Mouse (Mus musculus) megakaryocyte, embryonic 14.5 days (primary cell): ENCODE results near the gene Pygb.

Experiments used
- FLI1 ChIP-seq: IDR thresholded peaks from 2 replicates; pipeline ENCODE4 v1.6.1; 2012; ENCODE audit warnings: low read length, inconsistent platforms, mixed read lengths
- GATA1 ChIP-seq: IDR thresholded peaks from 3 replicates; pipeline ENCODE4 v1.6.1; 2012; ENCODE audit warnings: mixed read lengths, low read length, inconsistent platforms, borderline replicate concordance

DNA sequence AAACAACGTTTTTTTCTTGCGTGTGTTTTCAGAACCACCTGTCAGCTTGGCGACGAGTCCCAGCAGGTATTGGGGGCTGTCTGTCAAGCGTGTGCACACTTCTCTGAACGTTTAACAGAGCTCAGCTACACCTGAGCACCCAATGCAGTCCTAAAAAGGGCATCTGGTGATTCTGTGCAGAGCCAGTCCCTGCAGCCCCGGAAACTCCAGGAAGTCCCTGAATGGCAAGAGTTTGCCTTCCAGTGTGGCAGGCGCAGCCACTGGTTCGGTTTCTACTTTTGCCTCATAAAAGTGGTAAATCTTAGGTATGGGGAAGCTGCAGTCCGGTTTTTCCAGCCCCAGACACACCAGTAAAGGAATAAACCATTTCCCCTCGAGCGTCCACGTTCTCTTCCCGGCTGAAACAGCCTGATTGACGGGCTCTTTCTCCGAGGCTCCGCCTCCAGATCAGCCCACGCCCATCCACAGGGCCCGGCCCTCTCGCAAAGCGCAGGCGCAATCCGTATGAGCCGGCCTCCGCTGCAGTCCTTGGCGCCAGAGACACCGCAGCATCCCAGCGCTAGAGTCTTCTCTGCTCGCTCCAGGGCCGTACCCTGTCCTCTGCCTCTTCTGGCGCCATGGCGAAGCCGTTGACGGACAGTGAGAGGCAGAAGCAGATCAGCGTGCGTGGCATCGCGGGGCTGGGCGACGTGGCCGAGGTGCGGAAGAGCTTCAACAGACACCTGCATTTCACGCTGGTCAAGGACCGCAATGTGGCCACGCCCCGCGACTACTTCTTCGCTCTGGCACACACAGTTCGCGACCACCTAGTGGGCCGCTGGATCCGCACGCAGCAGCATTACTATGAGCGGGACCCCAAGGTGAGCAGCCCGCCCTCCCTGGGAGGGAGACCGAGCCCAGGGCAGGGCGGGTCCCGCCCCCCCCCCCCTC is at the start of gene Pygb:
- TF ChIP-seq GATA1 = no peak
- no peak for TF ChIP-seq FLI1
